Mouse (Mus musculus) megakaryocyte, embryonic 14.5 days (primary cell): Measurements from ENCODE around the gene Rab33b.

Experiments
- FLI1 ChIP-seq: IDR thresholded peaks from 2 replicates; pipeline ENCODE4 v1.6.1; 2012; ENCODE audit warnings: low read length, inconsistent platforms, mixed read lengths
- GATA1 ChIP-seq: IDR thresholded peaks from 3 replicates; pipeline ENCODE4 v1.6.1; 2012; ENCODE audit warnings: mixed read lengths, low read length, inconsistent platforms, borderline replicate concordance

DNA sequence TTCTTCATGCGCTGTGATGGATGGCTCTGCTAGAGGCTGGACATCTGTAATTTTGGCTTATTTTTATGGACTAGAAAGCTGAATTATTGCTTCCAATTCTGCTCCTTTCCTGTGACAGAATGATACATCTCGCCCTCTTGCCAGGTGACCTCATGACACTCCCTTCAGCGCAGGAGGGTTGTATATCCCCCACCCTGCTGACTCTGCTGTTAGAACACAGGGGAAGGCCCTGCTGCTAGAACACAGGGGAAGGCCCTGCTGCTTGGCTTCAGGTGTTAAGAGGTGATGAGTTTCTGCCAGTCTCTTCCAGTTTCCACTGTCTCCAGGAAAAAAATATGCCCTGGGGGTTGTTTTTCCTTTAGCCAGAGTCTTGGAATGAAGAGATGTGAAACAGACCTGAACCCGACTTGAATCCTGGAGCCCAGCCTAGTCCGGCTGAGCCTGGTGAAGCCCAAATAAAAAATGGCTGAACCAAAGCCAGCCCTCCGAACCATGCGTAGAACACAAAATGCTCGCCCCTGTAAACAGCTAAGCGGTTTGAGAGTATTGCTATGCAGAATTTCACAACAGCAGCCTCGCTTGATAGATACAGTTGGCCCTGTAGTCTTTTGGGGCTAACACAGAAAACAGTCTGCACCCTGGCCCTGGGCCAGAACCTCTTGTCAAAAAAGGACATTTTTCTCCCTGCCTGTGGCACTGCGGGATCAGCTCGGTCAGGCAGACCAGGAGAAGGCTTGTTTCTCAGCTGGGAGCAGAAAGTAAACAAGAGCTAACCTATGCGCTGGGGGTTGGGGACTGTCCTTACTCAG lies 48.0 kb downstream of the Rab33b start:
- no peak for TF ChIP-seq GATA1
- no peak for TF ChIP-seq FLI1
